Mouse (Mus musculus): Measurements from ENCODE around the gene 2700049A03Rik. TPM values are rescaled to one million over a fixed set of nuclear protein-coding genes. Genes with fewer than 3 reads are reported as not detected.

Gene 2700049A03Rik
- total and polyA plus RNA-seq, 3 experiments = 7.7 to 10.0 (median 9.4) TPM

DNA sequence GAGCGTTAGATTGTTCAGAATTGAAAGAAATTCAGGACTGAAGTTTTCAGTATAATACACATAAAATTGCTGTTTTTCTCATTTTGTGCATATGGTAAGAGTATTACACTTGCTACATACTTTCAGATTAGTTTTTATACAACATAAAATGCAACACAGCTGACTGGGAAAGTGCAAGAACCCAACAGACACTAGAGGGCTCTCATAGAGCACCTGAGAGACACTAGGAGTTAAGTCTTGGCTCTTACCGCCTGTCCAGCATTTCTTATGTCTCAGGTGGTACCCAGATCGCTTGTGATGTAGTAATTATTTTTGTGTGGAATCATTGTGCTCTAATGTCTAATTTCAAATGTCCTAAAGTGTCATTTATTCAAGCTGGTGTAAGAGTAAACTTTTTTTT lies 61.0 kb downstream of the 2700049A03Rik start:
- Histone ChIP-seq H3K9ac (ENCODE audit: insufficient read depth, low read depth) (no peak overlapping the region), H3K4me3 (replicated peaks in 1 of 3; ENCODE audit: low read depth in 2 of 3, low read length in 2 of 3, poor library complexity in 1 of 3) (no peak overlapping the region), H3K27ac (ENCODE audit: insufficient read depth, low read depth) (no peak overlapping the region), H3K4me2 (ENCODE audit: insufficient read depth, low read depth, poor library complexity, severe bottlenecking) (no peak overlapping the region), H3K4me1 (ENCODE audit: control insufficient read depth in 1 of 2, insufficient read depth in 2 of 2) (no peaks in the 10 kb centered on the region), H3K79me2 (replicated peaks; ENCODE audit: control insufficient read depth, extremely low read depth, insufficient read depth, poor library complexity, severe bottlenecking) (no peaks in the 10 kb centered on the region), H3K9me3 (replicated peaks; ENCODE audit: low read length) (no peaks in the 10 kb centered on the region), H3K27me3 (replicated peaks) (no peaks in the 10 kb centered on the region), H3K36me3 (replicated peaks in 1 of 2; ENCODE audit: control insufficient read depth in 1 of 2, insufficient read depth in 1 of 2, low read length in 1 of 2) (peaks cover 19 to 67% of the 10 kb centered on the region in 2 experiments)
- in situ Hi-C loops (cut with MboI; ENCODE audit: low pct_ligation_motif_present, low pct_unique_long_range_greater_than_20kb, low sequenced_read_pairs) (no loop called here), dilution Hi-C loops (cut with MboI; ENCODE audit: extremely low pct_ligation_motif_present, extremely low pct_unique_long_range_greater_than_20kb, low sequenced_read_pairs) (no loop called here)
- TF ChIP-seq CTCF (conservative IDR thresholded peaks at IDR 0.05 in 1 of 2, IDR thresholded peaks at IDR 0.05 in 1 of 2; ENCODE audit: low read depth in 2 of 2, low read length in 2 of 2) (peak in 1 of 2 experiments; percentile 60; a peak in 2 of 4 replicates), CHD2 (IDR thresholded peaks at IDR 0.05; ENCODE audit: low read length) (no peak), SMC3 (IDR thresholded peaks at IDR 0.05; ENCODE audit: low read depth, low read length) (peak; percentile 52), NRF1 (IDR thresholded peaks at IDR 0.05; ENCODE audit: low read depth, low read length) (no peak), RAD21 (IDR thresholded peaks at IDR 0.05; ENCODE audit: low read depth, low read length) (peak; percentile 66)
- no peak for DNase-seq (ENCODE audit: extremely low read depth)

DNA sequence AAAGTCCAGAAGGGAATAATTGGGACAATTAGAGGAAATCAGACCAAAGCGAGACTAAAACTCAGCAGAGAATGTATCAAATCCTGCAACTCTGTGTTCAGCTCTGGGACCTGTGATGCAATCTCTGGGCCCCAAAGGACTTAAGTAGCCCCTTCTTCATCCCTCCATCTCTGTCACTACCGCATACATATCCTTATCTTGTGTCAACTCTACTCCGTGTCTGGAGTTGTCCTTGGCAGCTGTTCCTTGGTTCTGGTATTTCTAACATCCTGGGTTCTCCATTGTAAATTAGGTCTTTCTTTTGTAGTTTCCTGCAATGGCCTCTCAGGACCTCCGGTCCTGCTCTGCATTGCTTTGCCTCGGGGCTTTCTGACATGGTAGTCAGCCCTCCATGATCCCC lies 65.1 kb downstream of the 2700049A03Rik start:
- Histone ChIP-seq H3K27ac (ENCODE audit: insufficient read depth, low read depth) (no peak overlapping the region), H3K36me3 (replicated peaks in 1 of 2; ENCODE audit: control insufficient read depth in 1 of 2, insufficient read depth in 1 of 2, low read length in 1 of 2) (peaks cover 14 to 57% of the 10 kb centered on the region in 2 experiments), H3K27me3 (replicated peaks) (no peaks in the 10 kb centered on the region), H3K4me1 (ENCODE audit: control insufficient read depth in 1 of 2, insufficient read depth in 2 of 2) (no peaks in the 10 kb centered on the region), H3K4me3 (replicated peaks in 1 of 3; ENCODE audit: low read depth in 2 of 3, low read length in 2 of 3, poor library complexity in 1 of 3) (no peak overlapping the region), H3K79me2 (replicated peaks; ENCODE audit: control insufficient read depth, extremely low read depth, insufficient read depth, poor library complexity, severe bottlenecking) (no peaks in the 10 kb centered on the region), H3K4me2 (ENCODE audit: insufficient read depth, low read depth, poor library complexity, severe bottlenecking) (no peak overlapping the region), H3K9ac (ENCODE audit: insufficient read depth, low read depth) (no peak overlapping the region), H3K9me3 (replicated peaks; ENCODE audit: low read length) (no peaks in the 10 kb centered on the region)
- dilution Hi-C loops (cut with MboI; ENCODE audit: extremely low pct_ligation_motif_present, extremely low pct_unique_long_range_greater_than_20kb, low sequenced_read_pairs) (no loop called here), in situ Hi-C loops (cut with MboI; ENCODE audit: low pct_ligation_motif_present, low pct_unique_long_range_greater_than_20kb, low sequenced_read_pairs) (no loop called here)
- DNase-seq (ENCODE audit: extremely low read depth) = no peak
- TF ChIP-seq USF2 (conservative IDR thresholded peaks at IDR 0.05; ENCODE audit: low read depth, low read length) = no peak
- no peak for TF ChIP-seq GABPA (IDR thresholded peaks at IDR 0.05; ENCODE audit: insufficient replicate concordance, low read depth, low read length)
- TF ChIP-seq SMC3 (IDR thresholded peaks at IDR 0.05; ENCODE audit: low read depth, low read length) = no peak
- no peak for TF ChIP-seq EP300 (IDR thresholded peaks at IDR 0.05; ENCODE audit: low read length)
- TF ChIP-seq JUN (IDR thresholded peaks at IDR 0.05; ENCODE audit: insufficient read depth, low read depth, low read length) = no peak
- no peak for TF ChIP-seq MAFK (IDR thresholded peaks at IDR 0.05; ENCODE audit: insufficient replicate concordance, low read length)
- TF ChIP-seq ETS1 (conservative IDR thresholded peaks at IDR 0.05; ENCODE audit: low read depth, low read length) = no peak
- TF ChIP-seq ZNF384 (IDR thresholded peaks at IDR 0.05; ENCODE audit: low read depth, low read length) = no peak
- TF ChIP-seq JUND (conservative IDR thresholded peaks at IDR 0.05; ENCODE audit: low read depth, low read length) = no peak
- TF ChIP-seq NRF1 (IDR thresholded peaks at IDR 0.05; ENCODE audit: low read depth, low read length) = no peak
- no peak for TF ChIP-seq USF1 (IDR thresholded peaks at IDR 0.05; ENCODE audit: low read depth, low read length)
- TF ChIP-seq UBTF (IDR thresholded peaks at IDR 0.05; ENCODE audit: low read depth, low read length) = no peak
- TF ChIP-seq MYC (IDR thresholded peaks at IDR 0.05; ENCODE audit: low read depth, low read length) = no peak
- TF ChIP-seq RAD21 (IDR thresholded peaks at IDR 0.05; ENCODE audit: low read depth, low read length) = no peak
- no peak for TF ChIP-seq ZMIZ1 (IDR thresholded peaks at IDR 0.05; ENCODE audit: low read depth, low read length)
- no peak for TF ChIP-seq ZC3H11A (IDR thresholded peaks at IDR 0.05; ENCODE audit: low read depth, low read length)
- no peak for TF ChIP-seq PAX5 (IDR thresholded peaks at IDR 0.05; ENCODE audit: low read length)
- no peak for TF ChIP-seq POLR2AphosphoS2 (IDR thresholded peaks at IDR 0.05; ENCODE audit: low read depth, low read length)
